Mouse (Mus musculus) thymus, adult 2 months (tissue): ENCODE measurements around the gene Fam83b.

ENCODE experiments used
- CTCF ChIP-seq: fragments of 200-500 bp; IDR thresholded peaks from 2 replicates; pipeline ENCODE4 v1.5.1; 2012; ENCODE audit warnings: mild to moderate bottlenecking, control low read depth, low read length, moderate library complexity, borderline replicate concordance; ENCODE audit not compliant: control insufficient read depth, poor library complexity, insufficient read depth; ENCODE audit errors: extremely low read depth
- POLR2A ChIP-seq: fragments of 200-500 bp; IDR thresholded peaks from 2 replicates; pipeline ENCODE4 v1.6.1; 2012; ENCODE audit warnings: mild to moderate bottlenecking, low read length, control low read depth, moderate library complexity; ENCODE audit not compliant: control insufficient read depth, poor library complexity, insufficient read depth; ENCODE audit errors: extremely low read depth

DNA sequence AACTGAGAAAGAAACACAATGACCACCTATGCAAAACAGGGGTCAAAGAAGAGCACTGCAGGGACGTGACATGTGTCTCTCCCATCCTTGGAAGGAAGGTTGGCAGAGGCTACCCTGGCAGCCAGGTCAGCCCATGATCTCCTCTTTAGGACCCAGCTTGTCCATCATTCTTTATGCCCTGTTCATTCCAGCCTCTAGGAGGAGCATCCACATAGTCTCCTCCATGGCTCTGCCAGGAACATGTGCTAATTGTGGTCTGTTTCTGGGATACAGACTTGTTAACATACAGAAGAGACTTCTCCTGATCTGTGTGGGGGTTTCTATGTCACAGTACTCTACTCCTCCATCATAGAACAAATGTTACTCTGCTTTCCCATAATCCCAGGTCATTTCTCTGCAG lies 48.3 kb downstream of the Fam83b start:
- no peak for TF ChIP-seq CTCF
- TF ChIP-seq POLR2A: no peak
